Mouse (Mus musculus) adrenal gland, postnatal 25 days (tissue): ENCODE results near the gene P2ry2. TPM values are rescaled to one million over a fixed set of nuclear protein-coding genes. Genes with fewer than 3 reads are reported as not detected.
A peak's percentile ranks its signal among the peaks of the same experiment; 100 is the strongest.

ENCODE experiments used
- DNase-seq: peaks from one replicate; pipeline ENCODE4 v3.0.0; 2021; ENCODE audit warnings: mixed read lengths
- long read RNA-seq: library from polyadenylated mRNA; stranded (forward); transcript quantifications from one replicate; pipeline ENCODE4 v2.0.0, GENCODE M21; 2021
- total RNA-seq: library from RNA; stranded (reverse); gene quantifications from 2 replicates; pipeline ENCODE4 v1.2.3, GENCODE M21; 2021

Gene P2ry2
- total RNA-seq, result 1.2 and 2.3 TPM in 2 replicates
- long read RNA-seq, transcript P2ry2-201 (3 exons, 3,011 nt), result major isoform, 12 of 21 reads
- long read RNA-seq, partial matches to known transcripts, result 4 of 21 reads
- long read RNA-seq, other reads (novel, unspliced or antisense), result 4 of 21 reads

DNA sequence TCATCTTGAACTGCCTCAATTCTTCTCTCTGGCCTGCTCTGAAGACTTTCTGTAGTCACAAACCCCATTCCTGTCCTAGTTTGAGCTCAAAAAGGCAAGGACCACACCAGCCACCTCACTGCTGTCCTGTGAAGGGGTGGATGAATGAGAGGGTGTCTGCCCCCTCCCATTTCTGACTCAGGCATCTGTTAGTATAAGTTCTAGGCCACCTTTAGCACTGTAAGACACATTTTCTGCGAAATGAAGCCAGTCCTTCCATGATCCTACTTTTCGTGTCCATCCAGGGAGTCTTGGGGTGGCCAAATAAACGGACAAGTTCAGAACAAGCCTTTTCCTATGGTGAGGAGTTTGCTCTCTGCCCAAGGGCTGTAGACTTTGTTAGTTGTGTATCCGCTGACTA lies at the start of gene P2ry2:
Gene P2ry2 (minus strand): TSS at position 326 of the 400 bp plus-strand sequence.
- no peak for DNase-seq

- DNase-seq, result no peak
These were observed 49.6 kb upstream of the P2ry2 start for GRCm38 (mm10) chr7:101062246-101062645.

GRCm38 (mm10) chr7:101061381-101061780 lies 48.7 kb upstream of the P2ry2 start:
- DNase-seq, result peak; percentile 89

DNA sequence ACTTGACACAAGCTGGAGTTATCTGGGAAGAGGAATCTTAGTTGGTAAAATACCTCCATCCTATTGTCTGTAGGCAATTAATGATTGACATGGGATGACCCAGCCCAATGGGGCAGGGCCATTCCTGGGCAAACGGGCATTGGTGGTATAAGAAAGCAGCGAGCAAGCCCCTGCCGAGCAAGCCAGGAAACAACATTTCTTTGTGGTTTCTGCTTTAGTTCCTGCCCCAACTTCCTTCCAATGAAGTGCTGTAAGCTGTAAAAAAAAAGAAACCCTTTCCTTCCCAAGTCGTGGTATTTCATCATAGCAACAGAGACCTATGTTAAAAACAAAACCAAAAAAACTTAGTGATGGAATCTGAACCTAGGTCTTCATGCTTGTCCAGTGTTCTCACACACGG lies 47.8 kb upstream of the P2ry2 start:
- no peak for DNase-seq

DNA sequence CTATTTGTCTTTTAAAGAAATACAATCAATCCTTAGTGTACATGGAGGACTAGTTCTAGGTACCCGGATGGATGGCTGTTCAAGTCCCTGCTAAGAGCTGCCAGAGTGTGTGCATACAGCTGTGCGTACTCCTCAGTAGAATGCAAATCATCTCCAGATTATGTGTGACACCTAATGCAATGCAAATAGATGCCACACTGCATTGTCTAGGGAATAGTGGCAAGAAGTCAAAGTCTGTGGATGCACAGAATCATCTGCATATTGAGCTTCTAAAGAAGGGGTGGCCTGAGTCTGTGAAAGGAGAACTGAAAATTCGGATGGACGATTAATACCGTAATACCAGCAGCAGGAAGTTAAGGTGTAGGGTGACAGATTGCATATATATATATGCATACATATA lies 46.5 kb upstream of the P2ry2 start:
- no peak for DNase-seq

- DNase-seq, result no peak
These were observed 44.6 kb upstream of the P2ry2 start for GRCm38 (mm10) chr7:101057309-101057708.

DNA sequence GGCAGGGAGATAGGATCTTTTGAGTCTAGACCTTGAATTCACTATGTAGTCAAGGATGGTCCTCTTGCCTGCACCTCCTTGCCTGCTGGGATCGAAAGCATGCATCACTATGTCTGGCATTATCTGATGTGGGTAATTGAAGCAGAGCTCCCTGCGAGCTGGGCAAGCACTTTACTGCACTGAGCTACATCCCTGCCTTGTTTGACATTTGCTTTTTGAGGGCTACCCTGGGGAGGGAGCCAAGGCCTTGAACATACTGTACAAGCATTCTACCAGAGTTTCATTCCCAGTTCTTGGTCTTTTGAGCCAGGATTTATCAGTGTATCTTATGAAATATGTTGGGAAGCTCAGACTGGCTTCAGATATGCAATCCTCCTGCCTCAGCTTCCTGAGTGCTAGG lies 40.5 kb upstream of the P2ry2 start:
- no peak for DNase-seq

DNA sequence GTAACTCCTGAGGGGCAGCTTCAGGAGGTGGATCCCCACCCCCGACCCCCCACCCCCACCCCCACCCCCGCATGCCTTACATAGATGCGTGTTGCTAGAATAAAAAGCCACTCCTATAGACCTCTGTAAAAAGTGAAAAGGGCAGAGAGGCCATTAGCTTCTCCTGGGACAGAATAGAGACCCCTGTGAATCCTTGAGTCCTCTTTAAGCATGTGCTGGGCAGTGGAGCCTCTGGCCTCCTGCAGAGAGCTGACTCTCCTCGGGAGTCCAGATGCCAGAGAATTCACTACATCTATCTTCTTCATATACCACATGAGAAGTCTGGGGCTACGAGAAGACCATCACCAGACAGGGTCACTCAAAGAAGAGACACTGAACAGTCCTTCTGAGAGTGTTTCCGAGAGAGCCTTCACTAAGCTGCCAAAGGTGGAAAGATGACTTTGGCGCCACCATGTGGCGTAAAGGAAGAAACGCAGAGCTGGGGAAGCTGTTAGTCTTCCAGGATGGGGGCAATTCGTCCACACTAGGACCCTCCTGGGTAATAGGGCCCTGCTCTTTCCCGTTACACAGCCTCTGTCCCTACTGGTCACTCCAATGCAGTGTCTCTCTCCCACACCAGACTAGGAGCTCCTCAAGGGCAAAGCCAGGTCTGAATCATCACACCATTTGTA lies 39.0 kb upstream of the P2ry2 start:
- DNase-seq, result peak; percentile 37

GRCm38 (mm10) chr7:101050724-101051550 lies 38.3 kb upstream of the P2ry2 start:
- DNase-seq, result no peak

GRCm38 (mm10) chr7:101049326-101050087 lies 36.8 kb upstream of the P2ry2 start:
- no peak for DNase-seq

GRCm38 (mm10) chr7:101048247-101048646 lies 35.6 kb upstream of the P2ry2 start:
- DNase-seq, result no peak

- DNase-seq, result no peak
These were observed 31.3 kb upstream of the P2ry2 start for GRCm38 (mm10) chr7:101043846-101044541.

GRCm38 (mm10) chr7:101041977-101042749 lies 29.5 kb upstream of the P2ry2 start:
- DNase-seq, result no peak

DNA sequence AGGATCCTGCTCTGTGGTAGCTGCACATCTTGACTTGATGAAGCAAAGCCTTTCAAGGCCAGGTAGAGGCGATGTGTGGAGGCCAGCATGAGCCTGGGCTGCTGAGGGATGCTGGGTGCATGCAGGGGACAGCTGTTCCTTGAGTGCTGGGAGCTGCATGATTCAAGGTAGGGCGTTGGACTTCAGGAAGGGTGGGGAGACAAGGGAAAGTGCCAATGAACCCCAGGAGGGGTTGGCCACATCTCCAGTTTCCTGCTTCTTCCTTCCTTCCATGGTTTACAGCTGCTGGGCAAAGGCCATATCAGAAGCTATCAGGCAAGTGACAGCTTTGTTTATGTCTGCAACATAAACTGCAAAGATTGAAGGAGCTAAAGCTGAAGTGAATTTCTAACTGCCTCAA lies 28.9 kb upstream of the P2ry2 start:
- no peak for DNase-seq

- no peak for DNase-seq
These were observed 20.7 kb upstream of the P2ry2 start for GRCm38 (mm10) chr7:101033371-101033770.

GRCm38 (mm10) chr7:101031234-101031633 lies 18.6 kb upstream of the P2ry2 start:
- DNase-seq, result no peak

- peak; percentile 29 for DNase-seq
These were observed 18.1 kb upstream of the P2ry2 start for GRCm38 (mm10) chr7:101030756-101031155.

DNA sequence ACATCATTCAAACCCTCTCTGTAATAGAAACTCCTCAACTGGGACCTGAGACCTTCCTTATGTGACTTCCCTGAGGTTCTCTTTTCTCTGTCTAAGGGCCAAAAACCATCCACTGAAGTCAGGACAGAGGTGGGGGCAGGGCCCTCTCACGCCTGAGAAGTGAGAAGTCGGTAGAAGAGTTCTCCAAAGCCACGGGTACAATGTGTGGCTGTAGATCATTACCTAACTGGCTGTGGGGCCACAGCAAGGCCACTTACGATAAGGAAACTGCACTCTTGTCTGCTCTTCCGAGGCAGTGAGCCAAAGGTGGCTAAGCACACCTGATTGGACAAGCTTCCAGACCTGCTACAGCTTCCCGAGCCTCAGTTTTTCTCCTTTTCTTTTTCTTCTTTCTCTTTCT lies 16.8 kb upstream of the P2ry2 start:
- no peak for DNase-seq

- no peak for DNase-seq
These were observed 16.3 kb upstream of the P2ry2 start for GRCm38 (mm10) chr7:101028991-101029390.

GRCm38 (mm10) chr7:101028444-101028757 lies 15.7 kb upstream of the P2ry2 start:
- DNase-seq, result no peak
